Mouse (Mus musculus) kidney, postnatal 0 days (tissue): ENCODE measurements at regions not wholly inside any gene's neighbourhood (a gene's known extent, or its start where the extent isn't known, plus 50 kb on each side); places are given as distances from the start of the nearest gene placed in this dataset.

Source experiments
- ATAC-seq: fragments of 200-750 bp; cut with Nextera tagmentation; replicated peaks from 2 replicates; pipeline ENCODE4 v1.8.0; 2017; ENCODE audit warnings: low read depth, moderate number of reproducible peaks, moderate TSS enrichment, moderate library complexity; ENCODE audit not compliant: low FRiP score
- DNase-seq: peaks from one replicate; pipeline ENCODE4 v3.0.0-alpha.2; 2016; ENCODE audit warnings: low spot score
- H3K27ac ChIP-seq: fragments of 300-500 bp; sonication (generic); 2 replicates; pipeline ENCODE4 v1.5.1; 2014; ENCODE audit warnings: mild to moderate bottlenecking
- H3K27me3 ChIP-seq: fragments of 300-500 bp; sonication (generic); 2 replicates; pipeline ENCODE4 v1.6.1; 2014; ENCODE audit warnings: low read length, mixed read lengths; ENCODE audit not compliant: insufficient read depth
- H3K36me3 ChIP-seq: fragments of 300-500 bp; sonication (generic); 2 replicates; pipeline ENCODE4 v1.6.1; 2014; ENCODE audit warnings: low read length, mixed read lengths; ENCODE audit not compliant: insufficient read depth
- H3K4me1 ChIP-seq: fragments of 300-500 bp; sonication (generic); replicated peaks from 2 replicates; pipeline ENCODE4 v1.6.1; 2014; ENCODE audit warnings: antibody characterized with exemption, low read length, mixed read lengths; ENCODE audit not compliant: insufficient read depth
- H3K4me2 ChIP-seq: fragments of 300-500 bp; sonication (generic); 2 replicates; pipeline ENCODE4 v1.6.1; 2014; ENCODE audit warnings: mild to moderate bottlenecking, low read length, moderate library complexity, mixed read lengths
- H3K4me3 ChIP-seq: fragments of 300-500 bp; sonication (generic); replicated peaks from 2 replicates; pipeline ENCODE4 v1.5.1; 2014; ENCODE audit warnings: low read depth, low read length
- H3K9ac ChIP-seq: fragments of 300-500 bp; sonication (generic); 2 replicates; pipeline ENCODE4 v1.6.1; 2014; ENCODE audit warnings: low read depth, low read length
- H3K9me3 ChIP-seq: fragments of 300-500 bp; sonication (generic); replicated peaks from 2 replicates; pipeline ENCODE4 v1.6.1; 2016; ENCODE audit warnings: low read length, inconsistent platforms, mixed read lengths
- CTCF ChIP-seq: IDR thresholded peaks from 2 replicates; pipeline ENCODE4 v1.5.1; 2016; ENCODE audit warnings: antibody characterized with exemption, low read depth, mild to moderate bottlenecking, moderate library complexity
- WGBS: fragments of 180-500 bp; shearing (Covaris S2); extraction: QIAGEN DNeasy Blood & Tissue Kit; methylation state at CpG from one replicate; pipeline ENCODE4 v1.1.7; 2014; 5-methylcytosine and 5-hydroxymethylcytosine counted together

GRCm38 (mm10) chr5:80766591-80766990 is 253.3 kb upstream of the Adgrl3 start:
- Histone ChIP-seq H3K27ac (no peak overlapping the region), H3K9ac (no peak overlapping the region), H3K9me3 (no peaks in the 10 kb centered on the region), H3K4me2 (no peak overlapping the region), H3K36me3 (no peaks in the 10 kb centered on the region), H3K27me3 (no peaks in the 10 kb centered on the region), H3K4me3 (no peak overlapping the region), H3K4me1 (no peaks in the 10 kb centered on the region)
- ATAC-seq (no peak), DNase-seq (no peak)
- 70% methylated on average over 3 of the region's 3 CpGs for WGBS
- no peak for TF ChIP-seq CTCF

GRCm38 (mm10) chr5:80783892-80784291 is 236.0 kb upstream of the Adgrl3 start:
- H3K4me1 ChIP-seq, result no peaks in the 10 kb centered on the region
- no peak overlapping the region for H3K4me3 ChIP-seq
- no peaks in the 10 kb centered on the region for H3K27me3 ChIP-seq
- no peak overlapping the region for H3K27ac ChIP-seq
- H3K9me3 ChIP-seq, result no peaks in the 10 kb centered on the region
- no peaks in the 10 kb centered on the region for H3K36me3 ChIP-seq
- no peak overlapping the region for H3K9ac ChIP-seq
- no peak for TF ChIP-seq CTCF
- peak; percentile 22 for DNase-seq
- no peak for ATAC-seq
- WGBS, result 58% methylated on average over 4 of the region's 4 CpGs
- H3K4me2 ChIP-seq, result no peak overlapping the region

- no peak overlapping the region for H3K4me2 ChIP-seq
- no peak for ATAC-seq
- H3K27ac ChIP-seq, result no peak overlapping the region
- H3K4me1 ChIP-seq, result no peaks in the 10 kb centered on the region
- no peak for TF ChIP-seq CTCF
- no peak overlapping the region for H3K9ac ChIP-seq
- DNase-seq, result no peak
- H3K36me3 ChIP-seq, result no peaks in the 10 kb centered on the region
- no peak overlapping the region for H3K4me3 ChIP-seq
- 82% methylated on average over 6 of the region's 6 CpGs for WGBS
- H3K27me3 ChIP-seq, result no peaks in the 10 kb centered on the region
- H3K9me3 ChIP-seq, result no peaks in the 10 kb centered on the region
These were observed 235.2 kb upstream of the Adgrl3 start for GRCm38 (mm10) chr5:80784746-80785145.

- 89% methylated on average over 1 of the region's 1 CpGs for WGBS
- no peak overlapping the region for H3K4me2 ChIP-seq
- TF ChIP-seq CTCF, result no peak
- H3K27me3 ChIP-seq, result no peaks in the 10 kb centered on the region
- H3K36me3 ChIP-seq, result no peaks in the 10 kb centered on the region
- H3K9ac ChIP-seq, result no peak overlapping the region
- H3K9me3 ChIP-seq, result no peaks in the 10 kb centered on the region
- no peak for ATAC-seq
- no peak overlapping the region for H3K4me3 ChIP-seq
- H3K27ac ChIP-seq, result no peak overlapping the region
- no peak for DNase-seq
- H3K4me1 ChIP-seq, result no peaks in the 10 kb centered on the region
These were observed 228.3 kb upstream of the Adgrl3 start for GRCm38 (mm10) chr5:80791658-80792057.

GRCm38 (mm10) chr5:80799777-80800176 is 220.2 kb upstream of the Adgrl3 start:
- no peak overlapping the region for H3K4me3 ChIP-seq

GRCm38 (mm10) chr5:80812917-80813316 is 207.0 kb upstream of the Adgrl3 start:
- H3K27ac ChIP-seq, result no peak overlapping the region
- H3K4me2 ChIP-seq, result no peak overlapping the region
- no peak for ATAC-seq
- H3K9me3 ChIP-seq, result no peaks in the 10 kb centered on the region
- H3K4me3 ChIP-seq, result no peak overlapping the region
- no peaks in the 10 kb centered on the region for H3K4me1 ChIP-seq
- H3K9ac ChIP-seq, result no peak overlapping the region
- H3K36me3 ChIP-seq, result no peaks in the 10 kb centered on the region
- TF ChIP-seq CTCF, result no peak
- WGBS, result 65% methylated on average over 2 of the region's 2 CpGs
- DNase-seq, result peak; percentile 77
- H3K27me3 ChIP-seq, result no peaks in the 10 kb centered on the region

More at GRCm38 (mm10) chr5:80799777-80800176, 220.2 kb upstream of the Adgrl3 start:
- H3K4me2 ChIP-seq, result no peak overlapping the region
- no peak for TF ChIP-seq CTCF
- H3K4me1 ChIP-seq, result no peaks in the 10 kb centered on the region
- H3K9me3 ChIP-seq, result no peaks in the 10 kb centered on the region
- no peak for ATAC-seq
- no peak overlapping the region for H3K27ac ChIP-seq
- no peak for DNase-seq
- H3K27me3 ChIP-seq, result no peaks in the 10 kb centered on the region
- H3K9ac ChIP-seq, result no peak overlapping the region
- H3K36me3 ChIP-seq, result no peaks in the 10 kb centered on the region

GRCm38 (mm10) chr5:80819208-80819607 is 200.7 kb upstream of the Adgrl3 start:
- H3K9me3 ChIP-seq, result no peaks in the 10 kb centered on the region
- H3K4me1 ChIP-seq, result no peaks in the 10 kb centered on the region
- no peak for TF ChIP-seq CTCF
- no peak for ATAC-seq
- no peaks in the 10 kb centered on the region for H3K36me3 ChIP-seq
- no peak overlapping the region for H3K4me2 ChIP-seq
- DNase-seq, result no peak
- no peak overlapping the region for H3K4me3 ChIP-seq
- H3K9ac ChIP-seq, result no peak overlapping the region
- H3K27ac ChIP-seq, result no peak overlapping the region
- no peaks in the 10 kb centered on the region for H3K27me3 ChIP-seq
